Mouse (Mus musculus) liver, embryonic 14.5 days (tissue): ENCODE results near the gene Suds3.

Experiments used
- CTCF ChIP-seq: IDR thresholded peaks from 2 replicates; pipeline ENCODE4 v1.5.1; 2016; ENCODE audit warnings: antibody characterized with exemption, low read depth, control low read depth
- EP300 ChIP-seq: IDR thresholded peaks from 2 replicates; pipeline ENCODE4 v1.6.1; 2016; ENCODE audit warnings: antibody characterized with exemption, low read depth

DNA sequence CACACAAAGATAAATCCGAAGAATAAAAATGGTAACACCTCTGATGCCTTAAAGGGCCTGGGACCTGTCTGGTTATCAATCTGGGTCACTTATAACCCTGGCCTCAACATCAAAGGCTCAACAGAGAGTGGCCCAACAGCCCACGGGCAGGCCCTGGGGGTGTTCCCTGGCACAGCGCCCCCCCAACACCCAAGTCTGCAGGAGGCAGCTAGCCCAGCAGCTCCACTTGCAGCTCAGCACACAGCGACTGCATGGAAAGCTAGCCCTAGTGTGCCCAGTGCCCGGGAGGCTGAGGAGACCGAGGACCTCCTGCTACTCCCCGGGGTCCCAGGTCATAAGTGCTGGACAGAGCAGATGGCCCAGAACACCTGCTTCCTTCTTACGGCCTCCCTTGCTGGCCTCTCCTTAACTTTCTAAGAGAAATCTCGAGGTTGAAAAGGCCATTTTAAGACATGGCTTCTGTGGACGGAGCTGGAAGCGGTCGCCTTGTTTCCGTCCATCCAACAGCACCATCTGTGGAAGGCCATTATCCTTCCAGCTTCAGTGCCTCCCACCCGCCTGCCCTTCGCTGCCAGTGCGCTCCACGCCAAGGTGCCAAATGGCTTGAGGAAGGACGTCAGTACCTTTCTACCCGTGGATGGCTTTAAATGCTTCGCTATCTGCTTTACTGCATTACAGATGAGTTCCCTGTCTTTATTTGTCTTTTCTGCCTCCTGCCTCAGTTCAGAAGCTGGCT lies 12.6 kb downstream of the Suds3 start:
- TF ChIP-seq CTCF (no peak), EP300 (no peak)
